Mouse (Mus musculus): ENCODE data around the gene Itfg2. TPM values are rescaled to one million over a fixed set of nuclear protein-coding genes. Genes with fewer than 3 reads are reported as not detected.

Gene Itfg2
- polyA plus RNA-seq, 1 experiment: 42.2 TPM

DNA sequence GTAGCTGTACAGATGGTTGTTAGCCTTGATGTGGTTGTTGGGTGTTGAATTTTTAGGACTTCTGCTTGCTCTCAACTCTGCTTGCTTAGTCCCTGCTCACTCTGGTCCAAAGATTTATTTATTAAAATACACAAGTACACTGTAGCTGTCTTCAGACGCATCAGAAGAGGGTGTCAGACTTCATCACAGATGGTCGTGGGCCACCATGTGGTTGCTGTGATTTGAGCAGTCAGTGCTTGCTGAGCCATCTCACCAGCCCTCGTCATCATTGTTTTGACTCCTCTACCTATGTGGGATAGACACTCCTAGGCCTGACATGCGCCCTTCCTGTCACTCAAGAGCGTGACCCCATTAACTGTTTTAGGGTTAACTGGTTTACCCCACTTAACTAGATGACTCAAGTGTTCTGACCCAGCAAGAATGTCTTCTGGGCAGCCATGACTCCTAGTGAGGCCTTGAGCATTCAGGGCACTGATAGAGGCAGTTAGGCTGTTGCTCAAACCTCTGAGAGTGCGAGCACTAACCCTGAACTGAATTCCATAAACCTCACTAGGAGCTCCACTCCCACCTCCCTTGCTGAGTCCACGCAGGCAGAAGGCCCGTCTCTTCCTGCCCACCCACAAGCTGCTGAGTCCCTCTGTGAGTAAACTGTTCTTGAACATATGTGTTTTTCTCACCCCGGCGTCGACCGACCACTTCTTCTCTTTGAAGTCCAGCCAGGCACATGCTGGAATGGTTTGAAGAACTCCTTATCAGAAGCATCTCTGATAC lies 31.3 kb upstream of the Itfg2 start:
- TF ChIP-seq POLR2A (IDR thresholded peaks at IDR 0.05; ENCODE audit: borderline replicate concordance, extremely low read depth, insufficient read depth, insufficient read length, poor library complexity, severe bottlenecking): no peak
- no peak for TF ChIP-seq CTCF (IDR thresholded peaks at IDR 0.05; ENCODE audit: borderline replicate concordance, extremely low read depth, insufficient read depth, insufficient read length)

DNA sequence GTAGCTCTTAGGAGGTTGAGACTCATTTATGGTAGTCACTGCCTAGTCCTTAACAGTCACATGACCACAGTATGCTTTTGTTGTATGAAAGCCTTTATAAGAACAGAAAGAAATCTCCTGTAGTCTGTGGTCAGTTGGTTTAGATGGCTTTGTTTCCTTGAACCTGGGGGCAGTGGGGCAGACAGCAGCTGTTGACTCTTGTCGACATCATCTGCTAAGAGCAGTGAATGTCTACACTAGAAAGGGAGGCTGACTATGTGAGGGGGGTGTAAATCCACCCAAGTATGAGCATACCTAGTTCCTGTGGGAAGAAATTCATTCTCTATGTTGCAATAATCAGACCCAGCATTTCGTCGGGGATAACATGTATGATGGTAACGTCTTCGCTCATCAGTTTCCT lies 22.3 kb upstream of the Itfg2 start:
- no peak for TF ChIP-seq CTCF (IDR thresholded peaks at IDR 0.05; ENCODE audit: borderline replicate concordance, extremely low read depth, insufficient read depth, insufficient read length)
- TF ChIP-seq POLR2A (IDR thresholded peaks at IDR 0.05; ENCODE audit: borderline replicate concordance, extremely low read depth, insufficient read depth, insufficient read length, poor library complexity, severe bottlenecking): no peak
- DNase-seq (ENCODE audit: low read depth): no peak

More for the DNA sequence above, 31.3 kb upstream of the Itfg2 start:
- peak; percentile 32 for DNase-seq (ENCODE audit: low read depth)

DNA sequence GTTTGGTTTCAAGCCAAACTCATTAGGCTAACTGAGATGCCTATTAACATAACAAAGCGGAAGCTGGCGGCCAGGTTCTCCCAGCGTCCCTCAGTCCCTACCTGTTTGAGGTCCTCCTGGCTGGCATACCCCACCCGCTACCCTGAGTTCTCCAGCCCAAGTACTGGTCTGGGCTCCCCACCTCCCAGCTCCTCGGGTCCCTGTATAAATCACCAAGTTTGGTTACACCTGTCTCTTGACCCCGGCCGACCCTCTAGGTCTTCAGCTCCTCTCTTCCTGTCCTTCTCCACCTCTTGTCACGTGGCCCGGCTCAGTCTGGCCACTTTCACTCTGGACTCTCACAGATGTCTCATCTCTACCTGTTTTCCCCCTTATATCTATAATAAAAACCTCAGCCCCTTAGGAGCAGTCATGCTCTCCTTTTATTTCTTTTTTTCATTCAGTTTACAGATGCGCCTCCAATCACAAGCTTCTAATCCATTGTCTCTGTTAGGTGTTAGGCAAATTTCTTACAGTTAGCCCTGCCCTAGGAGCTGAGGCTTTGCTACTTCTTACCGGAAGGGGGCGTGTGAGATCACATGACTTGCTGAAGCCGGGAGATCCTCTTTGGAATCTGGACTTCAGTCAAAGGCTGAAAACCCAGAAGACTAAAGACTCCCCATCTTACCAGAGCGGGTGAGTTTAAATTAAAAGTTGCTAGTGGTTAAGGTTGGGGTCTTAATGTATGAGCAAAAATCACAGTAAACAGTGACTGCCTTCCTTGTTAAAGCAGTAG lies 21.2 kb upstream of the Itfg2 start:
- DNase-seq (ENCODE audit: low read depth): peak; percentile 83
- TF ChIP-seq CTCF (IDR thresholded peaks at IDR 0.05; ENCODE audit: borderline replicate concordance, extremely low read depth, insufficient read depth, insufficient read length) (peak; percentile 70), POLR2A (IDR thresholded peaks at IDR 0.05; ENCODE audit: borderline replicate concordance, extremely low read depth, insufficient read depth, insufficient read length, poor library complexity, severe bottlenecking) (no peak)

DNA sequence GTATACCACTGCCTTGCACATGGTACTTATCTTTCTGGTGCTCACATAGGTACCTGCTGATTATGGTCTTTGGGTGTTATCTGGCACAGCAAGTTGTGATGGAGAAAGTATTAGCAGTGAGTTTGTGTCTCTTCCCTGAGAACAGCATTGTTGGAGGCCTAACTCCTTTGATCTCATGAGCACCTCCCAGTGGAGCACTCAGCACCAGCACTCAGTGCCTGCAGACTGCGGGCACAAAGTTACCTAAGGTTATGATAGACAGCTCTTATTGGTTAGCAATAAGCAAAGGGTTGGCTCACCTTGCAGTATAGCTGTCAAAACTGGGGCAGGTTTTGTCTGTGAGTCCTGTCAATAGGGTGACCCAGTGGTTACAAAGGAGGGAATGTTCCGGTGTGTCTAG lies 15.5 kb upstream of the Itfg2 start:
- no peak for DNase-seq (ENCODE audit: low read depth)
- TF ChIP-seq CTCF (IDR thresholded peaks at IDR 0.05; ENCODE audit: borderline replicate concordance, extremely low read depth, insufficient read depth, insufficient read length) (no peak), POLR2A (IDR thresholded peaks at IDR 0.05; ENCODE audit: borderline replicate concordance, extremely low read depth, insufficient read depth, insufficient read length, poor library complexity, severe bottlenecking) (no peak)

DNA sequence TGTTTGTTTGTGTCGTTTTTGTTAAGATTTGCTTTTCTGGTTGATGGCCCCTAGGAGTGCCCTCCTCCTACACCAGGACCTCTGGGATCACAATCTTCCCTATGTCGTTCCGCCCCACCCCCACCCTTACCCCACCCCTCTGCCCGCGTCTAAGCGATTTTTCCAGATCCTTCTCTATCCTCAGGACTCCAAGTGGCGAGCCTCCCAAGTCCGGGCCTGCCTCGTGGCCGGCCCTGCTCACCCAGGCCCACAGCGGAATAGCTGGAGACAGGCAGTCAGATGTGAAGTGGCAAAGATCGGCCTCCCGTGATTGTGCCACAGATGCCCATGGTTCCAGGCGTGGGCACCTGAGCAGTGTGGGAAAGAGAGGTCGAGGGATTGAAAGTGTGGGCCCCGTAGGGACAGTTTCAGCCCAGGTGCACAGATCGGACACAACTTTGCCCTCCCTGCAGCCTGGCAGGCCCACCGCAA lies 14.2 kb upstream of the Itfg2 start:
- TF ChIP-seq CTCF (IDR thresholded peaks at IDR 0.05; ENCODE audit: borderline replicate concordance, extremely low read depth, insufficient read depth, insufficient read length): no peak
- no peak for TF ChIP-seq POLR2A (IDR thresholded peaks at IDR 0.05; ENCODE audit: borderline replicate concordance, extremely low read depth, insufficient read depth, insufficient read length, poor library complexity, severe bottlenecking)
- no peak for DNase-seq (ENCODE audit: low read depth)

DNA sequence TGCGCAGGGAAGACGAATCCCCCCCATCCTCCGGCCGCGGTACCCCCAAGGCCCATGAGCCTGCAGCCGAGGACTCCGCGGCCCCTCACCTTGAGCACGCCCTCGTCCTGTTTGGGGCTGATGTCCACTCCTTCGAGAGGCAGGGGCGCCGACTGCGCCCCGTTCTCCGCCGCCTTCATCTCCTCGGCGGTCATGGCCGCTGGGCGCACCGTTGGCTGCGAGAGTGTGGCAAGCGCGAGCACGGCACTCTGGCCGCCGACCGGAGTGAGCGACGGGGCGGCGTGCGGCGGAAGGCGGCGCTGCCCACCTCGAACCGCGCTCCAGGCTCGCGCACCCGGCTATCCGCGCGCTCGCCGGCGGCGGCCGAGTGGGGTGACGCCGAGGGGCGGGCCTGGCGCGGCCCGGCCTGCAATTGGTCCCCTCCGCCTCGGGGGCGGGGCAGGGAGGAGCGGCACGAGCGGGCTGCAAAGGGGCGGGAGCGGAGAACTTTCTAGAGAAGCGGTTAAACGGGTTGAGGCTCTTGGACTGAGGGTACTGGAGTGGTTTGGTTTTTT lies 13.7 kb upstream of the Itfg2 start, which contains the start of gene Fkbp4:
Fkbp4 (minus strand) TSS at position 361 of the 554 bp plus-strand sequence.
- peak; percentile 96 for DNase-seq (ENCODE audit: low read depth)
- TF ChIP-seq CTCF (IDR thresholded peaks at IDR 0.05; ENCODE audit: borderline replicate concordance, extremely low read depth, insufficient read depth, insufficient read length) (no peak), POLR2A (IDR thresholded peaks at IDR 0.05; ENCODE audit: borderline replicate concordance, extremely low read depth, insufficient read depth, insufficient read length, poor library complexity, severe bottlenecking) (peak; percentile 100)

DNA sequence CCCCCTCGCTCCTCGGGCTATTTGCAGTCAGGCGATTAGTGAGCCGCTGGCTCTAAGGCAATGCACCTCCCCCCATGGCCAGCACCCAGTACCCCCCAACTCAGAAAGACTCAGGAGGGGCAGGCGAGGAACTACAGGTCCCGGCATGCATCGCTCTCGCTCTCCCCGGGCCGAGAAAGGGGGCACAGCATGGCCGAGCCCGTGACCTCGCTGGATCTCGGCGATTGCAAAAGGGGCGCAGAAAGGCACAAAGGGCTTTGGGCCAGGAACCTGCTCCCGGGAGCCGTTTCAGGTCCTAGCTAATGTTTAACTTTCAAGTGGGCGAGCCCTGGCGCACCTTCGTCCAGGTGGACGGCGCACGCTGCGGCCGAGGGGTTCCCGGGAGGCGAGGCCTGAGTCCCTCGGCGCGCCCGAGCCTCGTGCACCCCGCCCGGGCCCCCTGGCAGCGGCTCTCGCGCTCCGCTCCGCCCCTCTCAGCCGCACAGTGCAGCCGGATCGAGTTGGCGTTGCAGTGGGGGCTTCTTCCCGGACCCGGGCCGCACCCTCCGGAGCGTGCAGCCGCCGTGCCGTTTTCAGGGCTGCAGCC lies 13.1 kb upstream of the Itfg2 start:
- peak; percentile 87 for DNase-seq (ENCODE audit: low read depth)
- TF ChIP-seq POLR2A (IDR thresholded peaks at IDR 0.05; ENCODE audit: borderline replicate concordance, extremely low read depth, insufficient read depth, insufficient read length, poor library complexity, severe bottlenecking) (0 out of 2 replicates have a peak, but pooled peaks have one; percentile 8), CTCF (IDR thresholded peaks at IDR 0.05; ENCODE audit: borderline replicate concordance, extremely low read depth, insufficient read depth, insufficient read length) (no peak)

DNA sequence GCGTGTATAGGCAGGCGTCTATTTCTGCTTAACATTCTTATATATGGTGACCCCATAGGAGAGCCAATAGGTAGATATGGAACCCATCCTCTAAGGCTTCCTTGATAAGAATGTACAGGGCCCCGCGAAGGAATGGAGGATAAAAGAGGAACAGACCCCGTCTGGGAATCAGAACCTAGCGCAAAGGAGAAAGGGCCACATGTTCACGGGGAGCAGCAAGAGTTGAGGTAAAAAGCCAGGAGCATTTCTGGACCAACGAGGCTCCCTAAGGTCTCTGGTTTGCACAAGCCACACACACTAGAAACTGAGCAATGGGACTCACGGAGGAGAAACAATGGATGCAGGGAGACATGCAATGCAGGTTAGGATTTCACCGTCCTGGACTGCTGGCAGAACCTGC lies 12.6 kb upstream of the Itfg2 start:
- TF ChIP-seq POLR2A (IDR thresholded peaks at IDR 0.05; ENCODE audit: borderline replicate concordance, extremely low read depth, insufficient read depth, insufficient read length, poor library complexity, severe bottlenecking) (no peak), CTCF (IDR thresholded peaks at IDR 0.05; ENCODE audit: borderline replicate concordance, extremely low read depth, insufficient read depth, insufficient read length) (no peak)
- DNase-seq (ENCODE audit: low read depth): no peak

DNA sequence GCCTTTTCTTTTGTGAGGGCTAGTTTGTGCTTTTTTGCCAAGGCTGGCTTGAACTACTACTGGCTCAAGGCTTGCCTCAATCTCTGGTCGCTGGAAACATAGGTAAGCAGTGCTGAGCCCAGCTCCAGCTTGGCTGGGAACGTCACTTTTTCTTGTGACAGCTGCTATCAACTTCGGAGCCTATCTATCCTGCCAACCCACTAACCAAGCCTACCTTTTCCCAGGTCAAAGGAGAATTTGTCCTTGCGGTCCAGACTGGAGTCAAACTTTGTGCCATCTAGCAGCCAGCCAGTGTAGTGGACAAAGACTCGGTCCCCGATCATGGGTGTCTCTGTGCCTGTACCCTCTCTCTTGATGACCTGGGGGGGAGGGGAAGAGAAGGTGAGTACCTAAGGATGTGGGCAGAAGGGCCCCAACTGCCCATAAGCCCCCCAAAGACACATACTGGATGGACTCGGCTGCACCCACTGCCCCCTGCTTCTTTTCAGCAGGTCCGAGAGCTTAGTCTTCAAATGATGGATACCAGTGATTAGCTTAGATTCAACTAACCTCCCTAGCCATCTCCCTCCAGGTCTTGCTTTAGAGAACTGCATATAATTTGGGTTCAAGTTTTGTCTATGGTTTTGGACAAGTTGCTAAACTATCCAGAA lies 11.8 kb upstream of the Itfg2 start:
- no peak for DNase-seq (ENCODE audit: low read depth)
- TF ChIP-seq POLR2A (IDR thresholded peaks at IDR 0.05; ENCODE audit: borderline replicate concordance, extremely low read depth, insufficient read depth, insufficient read length, poor library complexity, severe bottlenecking): no peak
- no peak for TF ChIP-seq CTCF (IDR thresholded peaks at IDR 0.05; ENCODE audit: borderline replicate concordance, extremely low read depth, insufficient read depth, insufficient read length)

DNA sequence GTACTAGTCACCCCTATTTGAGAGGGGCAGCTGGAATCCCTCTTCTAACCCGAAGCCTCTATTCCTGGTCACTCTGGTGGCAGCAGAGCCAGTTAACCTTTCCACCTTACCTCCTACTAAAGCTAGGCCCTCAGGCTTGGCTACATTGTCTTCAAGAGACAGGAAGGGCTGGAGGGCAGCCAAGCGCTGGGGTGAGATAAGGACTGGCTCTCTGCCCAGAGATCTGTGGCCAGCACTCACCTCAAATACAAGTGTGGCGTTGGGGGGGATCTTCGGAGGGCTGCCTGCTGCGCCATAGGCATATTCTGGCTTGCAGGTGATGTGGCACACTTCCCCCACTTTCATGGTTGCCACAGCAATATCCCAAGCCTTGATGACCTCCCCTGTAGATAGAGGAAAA lies 10.7 kb upstream of the Itfg2 start:
- no peak for DNase-seq (ENCODE audit: low read depth)
- TF ChIP-seq CTCF (IDR thresholded peaks at IDR 0.05; ENCODE audit: borderline replicate concordance, extremely low read depth, insufficient read depth, insufficient read length): no peak
- TF ChIP-seq POLR2A (IDR thresholded peaks at IDR 0.05; ENCODE audit: borderline replicate concordance, extremely low read depth, insufficient read depth, insufficient read length, poor library complexity, severe bottlenecking): no peak

All from brain, embryonic 14.5 days (tissue).